Mouse (Mus musculus) bone marrow, adult 2 months (tissue): Measurements from ENCODE around the gene Zfp644. TPM values are rescaled to one million over a fixed set of nuclear protein-coding genes. Genes with fewer than 3 reads are reported as not detected.

Source experiments
- H3K27ac ChIP-seq: fragments of 200-500 bp; 2 replicates; pipeline ENCODE4 v1.5.1; 2012; ENCODE audit warnings: low read depth, mild to moderate bottlenecking, control low read depth, inconsistent platforms, low read length; ENCODE audit not compliant: control insufficient read depth, poor library complexity, insufficient read depth
- H3K4me1 ChIP-seq: fragments of 200-500 bp; 2 replicates; pipeline ENCODE4 v1.6.1; 2011; ENCODE audit warnings: low read length; ENCODE audit not compliant: control insufficient read depth, insufficient read depth
- H3K4me3 ChIP-seq: fragments of 200-500 bp; replicated peaks from 2 replicates; pipeline ENCODE3; 2011; ENCODE audit warnings: mild to moderate bottlenecking, low read depth, low read length, control low read depth; ENCODE audit not compliant: control insufficient read depth
- CTCF ChIP-seq: fragments of 200-500 bp; IDR thresholded peaks from 2 replicates; pipeline ENCODE4 v1.5.1; 2011; ENCODE audit warnings: low read length, control low read depth; ENCODE audit not compliant: control insufficient read depth, insufficient read depth
- POLR2A ChIP-seq: fragments of 200-500 bp; IDR thresholded peaks from 2 replicates; pipeline ENCODE4 v1.6.1; 2011; ENCODE audit warnings: low read depth, mild to moderate bottlenecking, control low read depth, low read length, borderline replicate concordance; ENCODE audit not compliant: control insufficient read depth
- WGBS: fragments of 180-500 bp; shearing (Covaris S2); methylation state at CpG from one replicate; pipeline ENCODE4 v1.1.7; 2018; 5-methylcytosine and 5-hydroxymethylcytosine counted together
- polyA plus RNA-seq: library from polyadenylated mRNA; stranded (reverse); fragments of >200 nt; gene quantifications from 2 replicates; pipeline ENCODE4 v1.2.4, GENCODE M21; 2011; ENCODE audit warnings: low replicate concordance; ENCODE audit not compliant: missing spikeins, insufficient read depth, insufficient read length

The Zfp644 gene
- polyA plus RNA-seq, 1 experiment, result 29.5 TPM

DNA sequence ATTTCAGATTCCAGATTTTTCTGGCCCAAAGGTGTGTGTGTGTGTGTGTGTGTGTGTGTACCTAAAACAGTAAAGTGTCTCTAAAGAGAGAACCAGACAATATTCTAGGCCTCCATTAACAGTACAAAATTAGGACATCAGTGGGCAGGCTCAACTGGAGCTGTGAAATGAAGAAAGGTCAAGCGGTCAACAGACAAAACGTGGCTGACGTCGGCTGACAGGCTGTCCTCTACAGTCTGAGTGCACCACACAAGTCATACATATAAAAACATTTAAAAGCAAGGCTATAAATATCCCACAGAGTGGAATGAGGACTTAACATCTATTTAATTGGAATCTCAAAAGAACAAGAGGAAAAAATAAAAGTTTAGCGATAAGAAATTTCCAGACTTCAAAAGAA is 90.0 kb downstream of the Zfp644 start:
- Histone ChIP-seq H3K4me3 (no peak overlapping the region), H3K27ac (no peak overlapping the region), H3K4me1 (no peaks in the 10 kb centered on the region)
- TF ChIP-seq POLR2A (no peak), CTCF (no peak)
- WGBS, result 90% methylated on average over 5 of the region's 5 CpGs

GRCm38 (mm10) chr5:106605096-106605495 is 92.0 kb downstream of the Zfp644 start:
- 88% methylated on average over 6 of the region's 6 CpGs for WGBS
- Histone ChIP-seq H3K4me1 (no peaks in the 10 kb centered on the region), H3K27ac (no peak overlapping the region), H3K4me3 (no peak overlapping the region)
- no peak for TF ChIP-seq POLR2A
- no peak for TF ChIP-seq CTCF

DNA sequence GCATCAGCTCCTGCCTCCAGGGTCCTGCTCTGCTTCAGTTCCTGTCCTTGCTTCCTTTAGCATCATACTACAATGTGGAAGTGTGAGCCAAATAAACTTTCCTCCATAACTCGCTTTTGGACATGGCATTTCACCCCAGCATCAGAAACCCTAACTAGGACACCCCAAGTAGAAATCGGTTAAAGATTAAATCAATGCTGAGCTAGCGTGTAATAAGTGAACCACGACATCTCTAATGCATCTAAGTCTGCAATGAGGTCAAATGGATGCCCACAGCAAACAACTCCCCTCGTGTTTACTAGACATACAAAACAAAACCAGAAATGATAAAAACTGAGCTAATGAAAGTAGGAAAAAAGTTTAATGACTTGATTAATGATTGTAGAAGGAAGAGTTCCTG is 92.7 kb downstream of the Zfp644 start:
- Histone ChIP-seq H3K27ac (no peak overlapping the region), H3K4me1 (no peaks in the 10 kb centered on the region), H3K4me3 (no peak overlapping the region)
- TF ChIP-seq CTCF (no peak), POLR2A (no peak)
- 85% methylated on average over 5 of the region's 5 CpGs for WGBS

DNA sequence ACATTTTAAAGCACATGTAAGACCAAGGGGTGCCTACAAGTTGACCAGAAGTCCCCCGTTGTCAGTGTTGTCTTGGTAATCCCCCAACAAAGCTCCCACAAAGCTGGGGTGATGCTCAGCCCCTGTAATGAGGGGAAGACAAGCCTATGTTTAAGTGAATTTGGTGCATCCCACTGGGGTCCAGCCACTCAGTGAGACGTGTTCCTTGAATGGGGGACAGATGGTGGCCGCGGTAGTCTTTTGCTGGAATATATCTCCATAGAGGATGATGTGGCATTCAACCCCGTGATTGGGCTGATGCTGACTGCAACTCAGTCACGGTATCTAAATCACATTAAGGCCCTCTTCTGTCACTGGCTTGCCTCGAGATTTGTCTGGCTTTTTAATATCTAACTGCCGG is 97.6 kb downstream of the Zfp644 start:
- WGBS, result 86% methylated on average over 8 of the region's 8 CpGs
- no peak overlapping the region for H3K4me3 ChIP-seq
- no peaks in the 10 kb centered on the region for H3K4me1 ChIP-seq
- H3K27ac ChIP-seq, result no peak overlapping the region
- no peak for TF ChIP-seq POLR2A

GRCm38 (mm10) chr5:106597472-106597871 is 99.6 kb downstream of the Zfp644 start:
- Histone ChIP-seq H3K4me3 (no peak overlapping the region), H3K4me1 (no peaks in the 10 kb centered on the region), H3K27ac (no peak overlapping the region)
- WGBS, result 84% methylated on average over 2 of the region's 2 CpGs
- no peak for TF ChIP-seq POLR2A
- no peak for TF ChIP-seq CTCF

- no peaks in the 10 kb centered on the region for H3K4me1 ChIP-seq
- no peak overlapping the region for H3K27ac ChIP-seq
- no peak for TF ChIP-seq POLR2A
- no peak overlapping the region for H3K4me3 ChIP-seq
Observed at GRCm38 (mm10) chr5:106594388-106594787, 102.7 kb downstream of the Zfp644 start.

DNA sequence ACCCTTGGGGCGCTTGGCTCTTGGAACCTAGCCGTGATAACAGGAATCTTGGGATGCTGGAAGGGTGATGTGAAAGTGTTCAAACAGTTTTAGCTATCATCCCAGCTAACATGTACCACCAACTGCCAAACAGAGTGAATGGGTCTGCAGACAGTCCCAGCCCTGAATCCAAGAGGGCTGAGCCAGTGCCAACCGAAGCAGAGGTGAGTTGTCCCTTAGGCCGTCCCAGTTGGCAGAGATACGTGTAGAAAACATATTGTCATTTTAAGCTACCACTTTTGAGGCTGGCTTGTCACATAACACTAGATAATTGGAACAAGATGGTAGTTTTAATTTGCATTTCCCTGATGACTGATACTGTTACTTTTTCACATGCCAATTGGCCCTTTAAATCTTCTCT is 106.4 kb downstream of the Zfp644 start:
- WGBS, result 85% methylated on average over 5 of the region's 5 CpGs
- TF ChIP-seq CTCF (no peak), POLR2A (no peak)
- H3K27ac ChIP-seq, result no peak overlapping the region
- no peak overlapping the region for H3K4me3 ChIP-seq
- no peaks in the 10 kb centered on the region for H3K4me1 ChIP-seq

DNA sequence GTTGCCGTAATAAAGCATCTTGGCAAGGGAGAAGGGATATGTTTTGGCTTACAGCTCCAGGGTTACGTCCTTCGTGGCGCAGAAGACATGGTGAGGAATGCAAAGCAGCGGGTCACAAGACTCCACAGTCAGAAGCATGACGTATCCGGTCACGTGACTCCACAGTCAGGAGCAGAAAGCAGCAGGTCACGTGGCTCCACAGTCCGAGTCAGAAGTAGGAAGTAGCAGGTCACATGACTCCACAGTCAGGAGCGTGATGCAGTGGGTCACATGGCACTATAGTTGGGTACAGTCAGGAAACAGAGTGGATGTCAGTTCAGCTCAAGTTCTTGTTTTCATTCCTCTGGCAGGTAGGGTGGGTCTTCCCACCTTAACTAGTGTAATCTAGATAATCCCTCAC is 107.4 kb downstream of the Zfp644 start:
- no peak overlapping the region for H3K4me3 ChIP-seq
- WGBS, result 87% methylated on average over 11 of the region's 11 CpGs
- TF ChIP-seq POLR2A (no peak), CTCF (no peak)
- no peaks in the 10 kb centered on the region for H3K4me1 ChIP-seq
- no peak overlapping the region for H3K27ac ChIP-seq

- WGBS, result 88% methylated on average over 9 of the region's 9 CpGs
- Histone ChIP-seq H3K4me3 (no peak overlapping the region), H3K27ac (no peak overlapping the region), H3K4me1 (no peaks in the 10 kb centered on the region)
- TF ChIP-seq CTCF (no peak), POLR2A (no peak)
Observed at GRCm38 (mm10) chr5:106589006-106589405, 108.1 kb downstream of the Zfp644 start.
